Mouse (Mus musculus) macrophage (primary cell): ENCODE results near the gene Ago3. TPM values are rescaled to one million over a fixed set of nuclear protein-coding genes. Genes with fewer than 3 reads are reported as not detected.

Experiments
- H3K27ac ChIP-seq: fragments of 350-480 bp; formaldehyde crosslinking; 2 replicates; pipeline ENCODE4 v1.9.0; 2021
- H3K36me3 ChIP-seq: fragments of 350-480 bp; formaldehyde crosslinking; 2 replicates; pipeline ENCODE4 v1.9.0; 2021; ENCODE audit errors: inconsistent target
- H3K4me3 ChIP-seq: fragments of 350-480 bp; formaldehyde crosslinking; 2 replicates; pipeline ENCODE4 v1.9.0; 2021; ENCODE audit errors: inconsistent target
- H3K79me2 ChIP-seq: fragments of 350-480 bp; formaldehyde crosslinking; 2 replicates; pipeline ENCODE4 v1.9.0; 2021; ENCODE audit errors: inconsistent target
- WGBS: methylation state at CpG from one replicate; pipeline ENCODE4 v1.1.7; 2026; ENCODE audit warnings: inconsistent platforms; ENCODE audit not compliant: missing documents; 5-methylcytosine and 5-hydroxymethylcytosine counted together
- polyA plus RNA-seq: library from polyadenylated mRNA; stranded (reverse); fragments of 250-400 nt; gene quantifications from 3 replicates; pipeline ENCODE4 v1.2.4, GENCODE M21; 2018; ENCODE audit warnings: inconsistent platforms
- total RNA-seq, 78 experiments: library from RNA; depleted of rRNA; stranded (reverse); fragments of 250-400 nt; gene quantifications; 1 replicate in 9 of 78; 2 replicates in 24 of 78; 3 replicates in 43 of 78; 4 replicates in 2 of 78; pipeline ENCODE4 v1.2.4; 2018; ENCODE audit warnings: inconsistent platforms in 56 of 78

The Ago3 gene
- total RNA-seq (2018; cell fraction: chromatin; rRNA removed), result 100 to 1,000 TPM in 25 of 26 experiments, 10 to 100 TPM in 1; 99.3 to 401 (median 134) TPM
- 10 to 100 TPM in 24 of 26 experiments, 1 to 10 TPM in 2; 8.6 to 37.0 (median 20.0) TPM for total RNA-seq (2018; cell fraction: cytosol; rRNA removed)
- total RNA-seq (2018; cell fraction: nucleus; rRNA removed), result 100 to 1,000 TPM in 13 of 26 experiments, 10 to 100 TPM in 13; 55.4 to 284 (median 101) TPM
- polyA plus RNA-seq, result 9.3 to 11.7 TPM (median 9.4 TPM) in 3 replicates

GRCm38 (mm10) chr4:126429347-126430079, at the start of gene Ago3:
Gene Ago3, minus strand, starts transcription at chr4:126429556.
- no peaks in the 10 kb centered on the region for H3K36me3 ChIP-seq
- peak within 1 kb of the TSS; percentile 90 for H3K27ac ChIP-seq
- peaks cover 47% of the 10 kb centered on the region for H3K79me2 ChIP-seq
- peak within 1 kb of the TSS; percentile 100 for H3K4me3 ChIP-seq
- under 1% methylated on average over 64 of the region's 65 CpGs for WGBS

- Histone ChIP-seq H3K36me3 (no peaks in the 10 kb centered on the region), H3K79me2 (no peaks in the 10 kb centered on the region), H3K27ac (no peak overlapping the region), H3K4me3 (no peak overlapping the region)
- 71% methylated on average over 5 of the region's 5 CpGs for WGBS
These were observed 43.7 kb upstream of the Ago3 start for GRCm38 (mm10) chr4:126473031-126473430.

- H3K79me2 ChIP-seq, result peaks cover 26% of the 10 kb centered on the region; the same call in 1 of the 2 replicates
- no peak overlapping the region for H3K27ac ChIP-seq
- H3K4me3 ChIP-seq, result no peak overlapping the region
- H3K36me3 ChIP-seq, result no peaks in the 10 kb centered on the region
- 100% methylated on average over 1 of the region's 1 CpGs for WGBS
These were observed 40.0 kb upstream of the Ago3 start for GRCm38 (mm10) chr4:126469334-126469733.

- H3K4me3 ChIP-seq, result no peak overlapping the region; the same call in 1 of the 2 replicates
- peaks cover 31% of the 10 kb centered on the region; the same call in 1 of the 2 replicates for H3K79me2 ChIP-seq
- no peaks in the 10 kb centered on the region for H3K36me3 ChIP-seq
- 9% methylated on average over 8 of the region's 8 CpGs for WGBS
- no peak overlapping the region for H3K27ac ChIP-seq
These were observed 39.6 kb upstream of the Ago3 start for GRCm38 (mm10) chr4:126468925-126469324.

- Histone ChIP-seq H3K79me2 (peaks cover 36% of the 10 kb centered on the region; the same call in 1 of the 2 replicates), H3K27ac (peak within 1 kb of the TSS; percentile 40), H3K4me3 (peak within 1 kb of the TSS; percentile 93), H3K36me3 (no peaks in the 10 kb centered on the region)
- 1% methylated on average over 50 of the region's 55 CpGs for WGBS
These were observed 39.0 kb upstream of the Ago3 start, which contains the start of gene Ago1 for GRCm38 (mm10) chr4:126468285-126468901. Gene Ago1, minus strand, starts transcription at chr4:126468583.

- peaks cover 39% of the 10 kb centered on the region; the same call in 1 of the 2 replicates for H3K79me2 ChIP-seq
- H3K4me3 ChIP-seq, result peak overlapping the region; percentile 93
- 4% methylated on average over 19 of the region's 25 CpGs for WGBS
- no peaks in the 10 kb centered on the region for H3K36me3 ChIP-seq
- peak overlapping the region; percentile 40 for H3K27ac ChIP-seq
These were observed 38.4 kb upstream of the Ago3 start for GRCm38 (mm10) chr4:126467721-126468284.

- peaks cover 48% of the 10 kb centered on the region; the same call in 1 of the 2 replicates for H3K79me2 ChIP-seq
- 91% methylated on average over 8 of the region's 8 CpGs for WGBS
- no peak overlapping the region for H3K4me3 ChIP-seq
- H3K27ac ChIP-seq, result no peak overlapping the region
- no peaks in the 10 kb centered on the region for H3K36me3 ChIP-seq
These were observed 36.9 kb upstream of the Ago3 start for GRCm38 (mm10) chr4:126466251-126466750.

- 65% methylated on average over 7 of the region's 8 CpGs for WGBS
- no peaks in the 10 kb centered on the region for H3K36me3 ChIP-seq
- no peak overlapping the region for H3K4me3 ChIP-seq
- peaks cover 51% of the 10 kb centered on the region; the same call in 1 of the 2 replicates for H3K79me2 ChIP-seq
- H3K27ac ChIP-seq, result no peak overlapping the region
These were observed 36.5 kb upstream of the Ago3 start for GRCm38 (mm10) chr4:126465843-126466242.

GRCm38 (mm10) chr4:126464892-126465235, 35.5 kb upstream of the Ago3 start:
- 93% methylated on average over 2 of the region's 2 CpGs for WGBS
- no peak overlapping the region for H3K27ac ChIP-seq
- peaks cover 4% of the 10 kb centered on the region; the same call in 1 of the 2 replicates for H3K36me3 ChIP-seq
- H3K4me3 ChIP-seq, result no peak overlapping the region
- H3K79me2 ChIP-seq, result peaks cover 54% of the 10 kb centered on the region; the same call in 1 of the 2 replicates

GRCm38 (mm10) chr4:126464189-126464891, 35.0 kb upstream of the Ago3 start:
- Histone ChIP-seq H3K27ac (no peak overlapping the region), H3K79me2 (peaks cover 54% of the 10 kb centered on the region; the same call in 1 of the 2 replicates), H3K4me3 (no peak overlapping the region), H3K36me3 (peaks cover 9% of the 10 kb centered on the region; the same call in 1 of the 2 replicates)
- 56% methylated on average over 4 of the region's 4 CpGs for WGBS

GRCm38 (mm10) chr4:126455441-126455840, 26.1 kb upstream of the Ago3 start:
- H3K79me2 ChIP-seq, result no peaks in the 10 kb centered on the region; the same call in 1 of the 2 replicates
- H3K4me3 ChIP-seq, result no peak overlapping the region
- H3K36me3 ChIP-seq, result peaks cover 63% of the 10 kb centered on the region
- WGBS, result 89% methylated on average over 7 of the region's 7 CpGs
- no peak overlapping the region for H3K27ac ChIP-seq

- no peaks in the 10 kb centered on the region for H3K79me2 ChIP-seq
- H3K27ac ChIP-seq, result no peak overlapping the region
- peaks cover 57% of the 10 kb centered on the region for H3K36me3 ChIP-seq
- 93% methylated on average over 5 of the region's 5 CpGs for WGBS
- no peak overlapping the region for H3K4me3 ChIP-seq
These were observed 25.3 kb upstream of the Ago3 start for GRCm38 (mm10) chr4:126454547-126455254.

GRCm38 (mm10) chr4:126450268-126450667, 20.9 kb upstream of the Ago3 start:
- no peak overlapping the region for H3K27ac ChIP-seq
- WGBS, result 100% methylated on average over 1 of the region's 1 CpGs
- peaks cover 49% of the 10 kb centered on the region for H3K36me3 ChIP-seq
- no peaks in the 10 kb centered on the region for H3K79me2 ChIP-seq
- H3K4me3 ChIP-seq, result no peak overlapping the region
